Mouse (Mus musculus) stomach, embryonic 15.5 days (tissue): ENCODE measurements at regions not wholly inside any gene's neighbourhood (a gene's known extent, or its start where the extent isn't known, plus 50 kb on each side); places are given as distances from the start of the nearest gene placed in this dataset.

Experiments
- ATAC-seq: fragments of 200-750 bp; cut with Nextera tagmentation; 2 replicates; pipeline ENCODE4 v1.8.0; 2017; ENCODE audit warnings: low read depth, moderate number of reproducible peaks, moderate TSS enrichment; ENCODE audit not compliant: insufficient read depth, low FRiP score
- H3K27ac ChIP-seq: fragments of 300-500 bp; sonication (generic); 2 replicates; pipeline ENCODE4 v1.5.1; 2015; ENCODE audit warnings: mild to moderate bottlenecking, inconsistent platforms
- H3K27me3 ChIP-seq: fragments of 300-500 bp; sonication (generic); replicated peaks from 2 replicates; pipeline ENCODE4 v1.6.1; 2015; ENCODE audit warnings: inconsistent platforms
- H3K36me3 ChIP-seq: fragments of 300-500 bp; sonication (generic); 2 replicates; pipeline ENCODE4 v1.6.1; 2015; ENCODE audit warnings: inconsistent platforms
- H3K4me1 ChIP-seq: fragments of 300-500 bp; sonication (generic); 2 replicates; pipeline ENCODE4 v1.6.1; 2015; ENCODE audit warnings: inconsistent platforms
- H3K4me2 ChIP-seq: fragments of 300-500 bp; sonication (generic); 2 replicates; pipeline ENCODE4 v1.6.1; 2015; ENCODE audit warnings: mild to moderate bottlenecking, inconsistent platforms
- H3K4me3 ChIP-seq: fragments of 300-500 bp; sonication (generic); replicated peaks from 2 replicates; pipeline ENCODE4 v1.5.1; 2015; ENCODE audit warnings: inconsistent platforms
- H3K9ac ChIP-seq: fragments of 300-500 bp; sonication (generic); 2 replicates; pipeline ENCODE4 v1.6.1; 2015; ENCODE audit warnings: inconsistent platforms
- H3K9me3 ChIP-seq: fragments of 300-500 bp; sonication (generic); 2 replicates; pipeline ENCODE4 v1.6.1; 2016; ENCODE audit warnings: inconsistent platforms
- whole genome bisulfite sequencing: fragments of 180-500 bp; shearing (Covaris S2); methylation state at CpG from one replicate; pipeline ENCODE4 v1.1.7; 2015; 5-methylcytosine and 5-hydroxymethylcytosine counted together

DNA sequence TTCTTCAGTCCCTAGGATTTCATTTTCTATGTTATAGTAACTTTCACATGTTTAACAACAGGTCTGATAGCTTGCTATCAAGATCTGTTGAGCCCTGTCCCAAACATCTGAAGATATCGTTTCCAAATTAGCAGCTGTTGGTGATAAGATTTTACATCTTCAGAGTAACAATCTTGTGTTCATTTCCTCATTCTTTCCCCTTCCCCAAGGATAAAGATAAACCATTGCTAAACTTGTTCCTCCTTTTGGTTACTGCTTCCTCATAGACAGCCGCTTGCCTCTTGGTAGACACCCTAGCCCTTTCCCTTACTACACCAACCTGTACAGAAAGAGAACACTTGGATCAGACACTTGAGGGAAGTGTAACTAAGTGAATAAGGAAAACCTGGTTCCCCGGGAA, 58.6 kb downstream of the Kcnrg start:
- no peaks in the 10 kb centered on the region for H3K4me1 ChIP-seq
- ATAC-seq: no peak

DNA sequence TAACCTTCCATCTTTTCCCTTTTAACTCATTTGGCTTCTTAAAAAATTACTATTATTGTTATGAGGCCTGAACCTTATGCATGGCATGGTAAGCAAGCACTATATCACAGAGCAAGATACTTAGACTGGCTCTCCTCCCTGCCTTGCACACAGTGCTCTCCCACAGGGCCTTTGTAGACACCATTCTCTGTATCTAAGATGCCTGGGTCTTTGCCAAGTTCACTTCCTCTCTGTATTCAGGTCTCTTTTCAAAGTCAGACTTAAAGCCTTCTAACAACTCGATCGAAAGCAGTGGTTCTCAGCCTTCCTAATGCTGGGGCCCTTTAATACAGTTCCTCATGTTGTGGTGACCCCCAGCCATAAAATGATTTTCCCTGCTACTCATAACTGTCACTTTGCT, 65.9 kb downstream of the Kcnrg start:
- Histone ChIP-seq H3K36me3 (no peaks in the 10 kb centered on the region), H3K27me3 (no peaks in the 10 kb centered on the region), H3K4me2 (no peak overlapping the region), H3K9me3 (no peaks in the 10 kb centered on the region), H3K4me3 (no peak overlapping the region), H3K27ac (no peak overlapping the region), H3K4me1 (no peaks in the 10 kb centered on the region), H3K9ac (no peak overlapping the region)
- no peak for ATAC-seq
- WGBS: 62% methylated on average over 2 of the region's 2 CpGs

More for the DNA sequence above, 58.6 kb downstream of the Kcnrg start:
- H3K4me2 ChIP-seq: no peak overlapping the region
- 79% methylated on average over 3 of the region's 3 CpGs for WGBS
- no peak overlapping the region for H3K27ac ChIP-seq
- no peaks in the 10 kb centered on the region for H3K27me3 ChIP-seq
- no peak overlapping the region for H3K4me3 ChIP-seq
- H3K9ac ChIP-seq: no peak overlapping the region
- no peaks in the 10 kb centered on the region for H3K9me3 ChIP-seq
- H3K36me3 ChIP-seq: no peaks in the 10 kb centered on the region

DNA sequence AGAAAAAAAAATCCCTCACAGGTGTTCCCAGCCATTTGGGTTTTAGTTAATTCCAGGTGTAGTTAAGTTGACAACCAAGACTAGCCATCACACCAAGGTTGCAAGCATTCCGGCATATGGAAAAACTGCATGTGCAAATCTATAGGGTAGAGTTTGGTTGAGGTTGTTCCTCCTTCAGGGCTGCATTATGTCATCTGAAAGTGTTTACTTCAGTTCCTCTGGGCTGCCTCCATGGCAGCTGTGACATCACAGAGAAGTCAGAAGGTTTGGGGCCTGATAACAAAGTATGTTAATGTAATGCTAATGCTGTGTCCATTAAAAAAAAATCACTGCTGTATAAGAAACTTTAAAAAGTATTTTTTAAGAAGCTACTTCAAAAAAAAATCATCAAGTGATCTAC, 70.8 kb downstream of the Kcnrg start:
- no peak overlapping the region for H3K4me2 ChIP-seq
- no peaks in the 10 kb centered on the region for H3K9me3 ChIP-seq
- H3K27ac ChIP-seq: no peak overlapping the region
- peaks cover 4% of the 10 kb centered on the region; the same call in 1 of the 2 replicates for H3K4me1 ChIP-seq
- no peak for ATAC-seq
- H3K9ac ChIP-seq: no peak overlapping the region
- no peak overlapping the region for H3K4me3 ChIP-seq
- no peaks in the 10 kb centered on the region for H3K27me3 ChIP-seq
- 95% methylated on average over 1 of the region's 1 CpGs for WGBS
- no peaks in the 10 kb centered on the region for H3K36me3 ChIP-seq

DNA sequence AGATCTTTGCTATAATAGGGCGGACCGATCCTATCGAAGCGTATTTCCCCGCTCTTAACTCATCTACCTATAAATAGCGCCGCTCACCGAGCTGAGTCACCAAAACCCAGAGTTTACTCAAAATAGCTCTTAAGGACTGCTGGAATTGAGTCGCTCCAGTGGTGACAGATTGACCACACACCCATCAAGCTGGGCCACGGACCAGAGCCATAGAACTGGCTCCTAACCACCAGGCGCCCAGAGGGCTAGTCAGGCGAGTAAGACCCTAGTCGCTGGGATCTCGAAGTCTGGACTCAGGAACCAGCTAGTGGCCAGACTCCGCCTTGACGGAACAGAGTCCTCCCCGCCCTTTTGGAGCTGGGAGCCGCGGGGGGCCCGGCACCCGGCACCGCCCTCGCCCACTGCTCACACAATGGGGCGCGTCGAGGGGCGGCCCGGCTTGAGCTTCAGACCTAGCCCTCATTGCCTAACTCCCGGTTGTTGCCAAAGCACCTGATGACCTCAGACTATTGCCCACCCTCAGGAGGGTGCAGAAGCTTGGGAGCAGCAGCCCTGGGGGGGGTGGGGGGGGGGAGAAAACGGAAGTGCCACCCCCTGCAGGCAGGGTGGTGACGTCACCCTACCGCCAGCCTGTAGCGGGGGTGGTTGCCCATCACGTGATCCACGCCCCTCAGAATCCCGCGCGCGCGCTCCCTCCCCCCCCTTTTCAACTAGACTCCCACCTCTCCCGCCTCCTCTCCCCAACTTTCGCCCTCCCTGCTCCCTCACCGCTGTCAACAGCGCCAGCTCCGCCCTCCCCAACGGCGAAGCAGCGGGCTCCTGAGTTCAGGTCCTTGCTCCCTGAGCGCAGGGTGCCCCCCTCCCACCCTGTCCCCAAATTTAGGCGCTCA, 73.8 kb downstream of the Kcnrg start:
- H3K4me3 ChIP-seq: peak overlapping the region; percentile 66
- ATAC-seq: peak; percentile 78
- peak overlapping the region; percentile 94 for H3K27ac ChIP-seq
- no peaks in the 10 kb centered on the region for H3K9me3 ChIP-seq
- peak overlapping the region; percentile 83 for H3K4me2 ChIP-seq
- peak overlapping the region; percentile 58 for H3K9ac ChIP-seq
- peaks cover 20% of the 10 kb centered on the region for H3K4me1 ChIP-seq
- no peaks in the 10 kb centered on the region for H3K36me3 ChIP-seq
- 0 out of 2 replicates have a peak, but pooled peaks cover 11% of the 10 kb centered on the region for H3K27me3 ChIP-seq
- under 1% methylated on average over 50 of the region's 50 CpGs for WGBS

DNA sequence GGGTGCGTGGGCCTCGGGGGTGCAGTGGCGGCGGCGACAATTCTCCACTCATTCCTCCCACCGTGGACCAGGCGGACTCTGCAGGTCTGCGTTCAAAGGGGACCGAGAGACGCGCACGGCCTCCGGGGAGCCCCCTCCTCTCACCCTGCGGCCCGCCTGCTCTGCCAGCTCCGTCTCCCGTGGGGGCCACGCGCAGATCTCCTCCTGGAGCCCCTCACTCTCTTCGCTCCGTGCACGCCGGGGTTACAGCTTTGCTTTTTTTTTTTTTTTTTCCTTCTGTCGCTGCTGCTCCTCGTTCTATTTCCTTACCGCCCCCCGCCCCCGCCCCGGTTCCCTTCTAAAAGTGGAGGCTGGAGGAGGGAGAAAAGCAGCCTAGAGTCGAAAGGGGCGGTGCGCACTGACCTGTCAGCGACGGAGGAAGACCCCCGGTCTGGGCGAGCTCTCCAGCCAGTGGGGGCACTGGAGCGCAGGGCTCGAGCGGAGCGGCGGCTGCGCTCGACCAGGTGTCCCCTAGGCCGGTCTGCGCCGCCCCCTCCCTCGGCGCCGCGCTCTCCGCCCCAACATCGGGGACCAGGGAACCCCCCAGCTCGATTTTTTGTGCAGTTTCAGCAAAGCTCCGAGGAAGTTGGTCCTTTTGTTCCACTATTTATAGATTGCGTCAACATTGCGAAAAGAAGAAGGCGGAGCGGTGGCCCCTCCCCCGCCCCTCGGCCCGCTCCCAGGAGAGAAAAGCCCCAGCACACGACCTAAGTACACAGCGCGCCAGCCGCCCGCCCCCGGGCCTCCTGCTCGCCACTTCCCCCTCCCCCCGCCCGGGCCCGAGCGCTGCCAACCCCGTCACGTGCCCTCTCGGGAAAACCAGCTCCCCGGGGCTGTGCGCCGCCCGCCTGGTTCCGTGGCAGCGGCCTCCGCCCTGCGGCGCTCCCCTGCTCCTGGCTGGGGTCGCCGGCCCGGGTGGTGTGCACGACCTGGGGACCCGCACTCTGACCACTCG, 74.7 kb downstream of the Kcnrg start:
- H3K4me1 ChIP-seq: peaks cover 24% of the 10 kb centered on the region
- ATAC-seq: peak; percentile 84
- no peaks in the 10 kb centered on the region for H3K9me3 ChIP-seq
- H3K27me3 ChIP-seq: 0 out of 2 replicates have a peak, but pooled peaks cover 13% of the 10 kb centered on the region
- peak overlapping the region; percentile 66 for H3K4me3 ChIP-seq
- peak overlapping the region; percentile 94 for H3K27ac ChIP-seq
- peak overlapping the region; percentile 58 for H3K9ac ChIP-seq
- H3K36me3 ChIP-seq: no peaks in the 10 kb centered on the region
- under 1% methylated on average over 85 of the region's 90 CpGs for WGBS
- peak overlapping the region; percentile 83 for H3K4me2 ChIP-seq

DNA sequence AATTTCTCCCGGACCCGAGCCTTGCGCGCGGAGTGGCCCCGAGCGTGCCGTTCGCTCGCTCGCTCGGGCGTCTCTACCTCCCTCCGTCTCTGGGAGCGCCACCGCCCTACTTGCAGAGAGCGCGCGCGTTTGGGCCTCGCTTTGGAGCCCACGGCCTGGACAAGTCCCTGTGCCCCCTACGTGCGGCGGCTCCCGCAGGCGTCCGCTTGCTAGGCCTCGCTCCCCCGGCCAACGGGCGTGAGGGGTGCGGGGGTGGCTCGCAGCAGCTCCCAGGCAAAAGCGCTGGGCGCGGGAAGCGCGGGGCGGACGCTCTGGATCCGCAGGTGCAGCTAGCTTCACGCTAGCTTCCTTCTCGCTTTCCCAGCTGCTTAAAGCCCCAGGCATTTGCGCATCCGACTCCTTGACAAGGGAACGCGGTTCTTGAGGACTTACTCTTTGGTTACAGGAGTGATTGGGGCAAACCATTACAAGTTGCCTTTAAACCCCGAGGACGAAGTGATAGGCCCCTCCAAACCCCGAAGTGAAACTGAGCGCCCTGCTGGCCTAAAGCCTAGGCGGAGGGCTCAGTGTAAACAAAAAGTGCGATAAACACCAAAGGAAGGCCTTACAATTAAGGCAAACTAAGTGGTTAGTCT, 75.6 kb downstream of the Kcnrg start:
- ATAC-seq: peak; percentile 45; the same call in 1 of the 2 replicates
- peak overlapping the region; percentile 66 for H3K4me3 ChIP-seq
- peak overlapping the region; percentile 94 for H3K27ac ChIP-seq
- no peaks in the 10 kb centered on the region for H3K9me3 ChIP-seq
- H3K4me2 ChIP-seq: peak overlapping the region; percentile 83
- peaks cover 26% of the 10 kb centered on the region for H3K4me1 ChIP-seq
- H3K36me3 ChIP-seq: no peaks in the 10 kb centered on the region
- 0 out of 2 replicates have a peak, but pooled peaks cover 14% of the 10 kb centered on the region for H3K27me3 ChIP-seq
- under 1% methylated on average over 54 of the region's 54 CpGs for WGBS
- peak overlapping the region; percentile 58 for H3K9ac ChIP-seq

DNA sequence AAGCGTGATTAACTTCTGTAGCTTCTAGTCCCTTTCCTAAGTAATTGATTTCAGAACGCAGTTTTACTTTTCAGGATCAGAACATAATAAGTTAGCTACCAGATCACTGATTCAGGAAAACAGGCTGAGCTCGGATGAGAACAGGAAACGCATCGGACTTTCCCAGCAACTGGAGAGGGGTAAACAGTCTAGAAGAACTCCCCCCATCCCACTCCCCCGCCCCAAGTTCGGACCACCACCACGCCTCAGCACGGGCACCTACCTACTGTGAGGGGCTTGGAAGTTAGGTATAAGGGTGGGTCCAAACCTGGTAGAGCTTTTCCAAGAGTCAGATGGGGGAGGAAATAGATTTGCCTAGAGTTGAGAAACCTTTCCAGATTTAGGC, 76.1 kb downstream of the Kcnrg start:
- Histone ChIP-seq H3K27me3 (0 out of 2 replicates have a peak, but pooled peaks cover 14% of the 10 kb centered on the region), H3K4me1 (peaks cover 26% of the 10 kb centered on the region), H3K27ac (peak overlapping the region; percentile 94), H3K9me3 (no peaks in the 10 kb centered on the region), H3K4me3 (peak overlapping the region; percentile 66), H3K9ac (no peak overlapping the region), H3K36me3 (no peaks in the 10 kb centered on the region), H3K4me2 (peak overlapping the region; percentile 83)
- WGBS: 13% methylated on average over 9 of the region's 9 CpGs
- no peak for ATAC-seq

DNA sequence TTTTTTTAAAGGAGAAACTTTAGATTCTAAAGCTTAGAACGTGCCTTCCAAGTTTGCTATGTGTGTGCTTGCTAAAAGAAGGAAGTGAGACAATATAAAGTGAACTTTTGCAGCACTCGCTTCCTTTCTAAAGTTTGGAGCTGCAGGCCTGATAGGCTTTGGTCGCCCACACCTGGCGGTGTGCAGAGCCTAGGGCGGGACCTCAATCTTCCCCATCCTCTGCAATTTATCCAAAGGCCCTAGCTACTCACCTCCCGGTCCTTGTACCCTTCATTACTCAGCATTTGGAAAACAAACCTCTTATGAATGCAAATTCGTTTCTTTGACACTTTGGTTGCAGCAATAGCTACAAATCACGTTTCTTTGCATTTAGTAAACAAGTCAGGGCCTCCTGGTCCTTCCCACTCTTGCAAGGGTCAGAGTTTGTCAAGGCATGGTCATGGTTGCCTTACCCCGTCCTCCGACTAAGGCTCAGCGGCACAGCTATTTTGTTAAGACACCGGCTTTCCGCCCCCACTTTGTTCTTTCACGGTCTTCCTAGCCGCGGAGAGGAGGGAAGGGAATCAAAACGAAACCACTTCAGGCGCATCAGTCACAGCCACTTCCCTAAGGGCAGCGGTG, 76.6 kb downstream of the Kcnrg start:
- Histone ChIP-seq H3K36me3 (no peaks in the 10 kb centered on the region), H3K27ac (0 out of 2 replicates have a peak overlapping the region, but pooled peaks have one; percentile 94), H3K4me2 (peak overlapping the region; percentile 83), H3K27me3 (peaks cover 18% of the 10 kb centered on the region), H3K9me3 (no peaks in the 10 kb centered on the region), H3K4me3 (peak overlapping the region; percentile 66), H3K4me1 (peaks cover 26% of the 10 kb centered on the region), H3K9ac (no peak overlapping the region)
- WGBS: 30% methylated on average over 19 of the region's 19 CpGs
- ATAC-seq: no peak

DNA sequence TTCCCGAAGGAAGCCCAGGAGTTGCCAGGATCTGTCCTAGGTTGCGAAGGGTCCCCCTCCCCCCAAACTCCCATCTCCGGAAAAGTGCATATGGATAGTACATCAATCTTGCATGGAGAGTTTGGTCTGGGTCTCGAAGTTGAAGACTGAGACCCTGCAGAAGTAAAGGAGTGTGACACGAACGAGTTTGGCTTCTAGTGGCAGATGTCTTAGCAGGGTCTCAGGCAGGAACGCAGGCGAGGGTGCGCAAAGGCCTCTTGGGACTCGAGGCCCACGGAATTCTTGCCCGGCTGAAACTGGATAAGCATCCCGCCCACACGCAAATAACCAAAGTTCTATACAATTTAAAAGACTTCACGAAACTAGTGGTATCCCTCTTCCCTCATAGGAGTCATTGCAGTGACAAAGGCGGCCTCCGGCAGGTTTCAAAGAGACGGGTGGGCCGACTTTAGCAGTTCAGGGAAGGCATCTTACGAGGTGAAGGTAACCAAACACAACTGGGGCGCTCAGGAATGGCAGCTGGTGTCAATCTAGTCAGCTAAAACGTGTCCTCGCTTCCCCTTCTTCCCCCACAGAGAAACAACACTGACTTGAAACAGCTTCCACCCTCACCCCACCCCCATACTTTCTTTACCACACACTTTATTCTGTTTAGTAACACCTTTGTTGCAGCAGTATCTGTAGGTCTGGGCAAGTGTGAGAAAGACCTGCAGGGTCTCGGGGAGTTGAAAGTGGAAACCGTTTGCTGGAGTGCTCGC, 77.4 kb downstream of the Kcnrg start:
- Histone ChIP-seq H3K27ac (no peak overlapping the region), H3K4me1 (peaks cover 33% of the 10 kb centered on the region), H3K9me3 (no peaks in the 10 kb centered on the region), H3K4me2 (peak overlapping the region; percentile 83), H3K27me3 (peaks cover 25% of the 10 kb centered on the region), H3K9ac (no peak overlapping the region), H3K4me3 (peak overlapping the region; percentile 66), H3K36me3 (no peaks in the 10 kb centered on the region)
- no peak for ATAC-seq
- WGBS: 26% methylated on average over 26 of the region's 26 CpGs

DNA sequence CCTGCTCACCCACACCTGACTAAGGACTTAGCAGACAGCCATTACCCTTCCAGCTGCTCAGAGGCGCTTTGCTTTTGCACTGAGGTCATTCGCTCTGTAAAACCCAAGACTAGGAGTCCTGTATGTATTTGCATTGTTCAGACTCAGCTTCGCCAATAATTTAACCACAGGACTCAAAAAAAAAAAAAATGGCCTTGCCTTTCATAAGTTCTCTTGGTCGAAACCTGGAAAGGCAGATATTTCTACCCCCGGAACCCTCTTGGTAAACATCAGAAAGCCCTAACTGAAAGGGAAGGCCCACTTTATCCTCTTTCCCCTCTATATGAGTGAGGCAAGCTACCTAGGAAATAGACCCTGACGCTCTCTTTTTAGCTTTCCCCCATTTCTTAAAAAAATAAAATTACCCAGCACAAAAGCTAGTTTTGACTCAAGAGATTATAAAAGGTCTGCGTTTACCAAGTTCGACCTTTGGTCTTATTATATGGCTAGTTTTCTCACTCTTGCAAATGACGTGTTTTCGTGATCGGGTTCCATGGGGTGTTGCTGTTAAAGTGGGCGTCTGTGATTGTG, 78.1 kb downstream of the Kcnrg start:
- 31% methylated on average over 12 of the region's 12 CpGs for WGBS
- Histone ChIP-seq H3K36me3 (no peaks in the 10 kb centered on the region), H3K27ac (no peak overlapping the region), H3K9me3 (no peaks in the 10 kb centered on the region), H3K4me2 (no peak overlapping the region), H3K27me3 (peaks cover 31% of the 10 kb centered on the region), H3K9ac (no peak overlapping the region), H3K4me1 (peaks cover 34% of the 10 kb centered on the region), H3K4me3 (no peak overlapping the region)
- ATAC-seq: no peak
